Mouse (Mus musculus): ENCODE data around the gene Kntc1. TPM values are rescaled to one million over a fixed set of nuclear protein-coding genes. Genes with fewer than 3 reads are reported as not detected.

Kntc1 gene
- polyA plus RNA-seq, 1 experiment from 2014 or later = 31.0 TPM

DNA sequence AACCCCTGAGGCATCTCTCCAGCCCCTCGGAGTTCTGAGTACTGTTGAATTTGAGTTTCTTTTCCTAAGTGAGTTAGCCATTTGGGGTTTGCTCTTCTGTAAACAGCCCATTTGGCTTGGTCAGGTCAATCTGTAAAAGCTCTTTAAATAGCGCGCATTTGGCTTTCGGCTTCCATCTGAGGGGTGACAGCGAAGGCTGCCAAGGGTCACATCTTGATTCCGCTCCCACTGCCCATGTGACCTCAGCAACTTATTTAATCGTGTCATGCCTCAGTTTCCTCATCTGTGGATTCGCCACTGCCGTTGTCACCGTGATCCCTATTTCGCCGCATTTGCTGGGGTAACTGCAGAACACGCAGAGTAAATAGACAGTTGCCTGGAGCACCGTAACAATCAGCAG lies 94.8 kb downstream of the Kntc1 start:
- peak overlapping the region; percentile 59 for H3K27ac ChIP-seq (ENCODE audit: low read length)

DNA sequence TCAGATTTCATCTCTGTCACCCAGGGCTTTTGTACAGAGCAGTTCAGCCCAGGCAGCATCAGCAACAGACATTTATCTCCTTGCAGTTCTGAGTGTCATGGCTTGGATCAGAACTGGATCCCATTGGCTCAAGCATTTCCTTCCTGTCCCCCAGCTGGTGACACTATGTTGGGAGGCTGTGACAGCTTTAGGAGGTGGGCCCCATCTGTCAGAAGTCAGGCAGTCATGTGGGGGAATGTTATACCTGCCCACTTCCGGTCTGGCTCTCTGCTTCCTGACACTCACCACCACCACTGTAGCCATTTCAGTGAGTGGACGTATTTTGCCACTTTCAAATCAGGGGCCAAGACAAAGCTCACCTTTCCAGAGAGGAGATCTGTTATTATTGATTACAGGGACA lies 101.9 kb downstream of the Kntc1 start:
- no peak overlapping the region for H3K9ac ChIP-seq (ENCODE audit: low read length)
- H3K4me3 ChIP-seq (replicated peaks; ENCODE audit: low read length) = no peak overlapping the region
- no peaks in the 10 kb centered on the region for H3K4me1 ChIP-seq (ENCODE audit: control insufficient read depth, insufficient read depth, low read length)
- no peak overlapping the region for H3K4me2 ChIP-seq (ENCODE audit: low read depth, low read length)
- no peak; the same call in 1 of the 2 replicates for ATAC-seq (ENCODE audit: insufficient read depth, low FRiP score)
- no peaks in the 10 kb centered on the region for H3K9me3 ChIP-seq (replicated peaks; ENCODE audit: control insufficient read depth, low read length)
- H3K27ac ChIP-seq (ENCODE audit: low read length) = no peak overlapping the region
- H3K36me3 ChIP-seq (ENCODE audit: control insufficient read depth, insufficient read depth, low read length) = no peaks in the 10 kb centered on the region
- 35% methylated on average over 2 of the region's 2 CpGs for WGBS
- no peaks in the 10 kb centered on the region for H3K27me3 ChIP-seq (ENCODE audit: control insufficient read depth, insufficient read depth, low read length)

More for the DNA sequence above, 94.8 kb downstream of the Kntc1 start:
- Histone ChIP-seq H3K27me3 (ENCODE audit: control insufficient read depth, insufficient read depth, low read length) (no peaks in the 10 kb centered on the region), H3K4me2 (ENCODE audit: low read depth, low read length) (no peak overlapping the region), H3K4me1 (ENCODE audit: control insufficient read depth, insufficient read depth, low read length) (peaks cover 12% of the 10 kb centered on the region), H3K4me3 (replicated peaks; ENCODE audit: low read length) (no peak overlapping the region), H3K36me3 (ENCODE audit: control insufficient read depth, insufficient read depth, low read length) (no peaks in the 10 kb centered on the region), H3K9me3 (replicated peaks; ENCODE audit: control insufficient read depth, low read length) (no peaks in the 10 kb centered on the region), H3K9ac (ENCODE audit: low read length) (no peak overlapping the region)
- WGBS = 66% methylated on average over 14 of the region's 14 CpGs
- no peak for ATAC-seq (ENCODE audit: insufficient read depth, low FRiP score)

DNA sequence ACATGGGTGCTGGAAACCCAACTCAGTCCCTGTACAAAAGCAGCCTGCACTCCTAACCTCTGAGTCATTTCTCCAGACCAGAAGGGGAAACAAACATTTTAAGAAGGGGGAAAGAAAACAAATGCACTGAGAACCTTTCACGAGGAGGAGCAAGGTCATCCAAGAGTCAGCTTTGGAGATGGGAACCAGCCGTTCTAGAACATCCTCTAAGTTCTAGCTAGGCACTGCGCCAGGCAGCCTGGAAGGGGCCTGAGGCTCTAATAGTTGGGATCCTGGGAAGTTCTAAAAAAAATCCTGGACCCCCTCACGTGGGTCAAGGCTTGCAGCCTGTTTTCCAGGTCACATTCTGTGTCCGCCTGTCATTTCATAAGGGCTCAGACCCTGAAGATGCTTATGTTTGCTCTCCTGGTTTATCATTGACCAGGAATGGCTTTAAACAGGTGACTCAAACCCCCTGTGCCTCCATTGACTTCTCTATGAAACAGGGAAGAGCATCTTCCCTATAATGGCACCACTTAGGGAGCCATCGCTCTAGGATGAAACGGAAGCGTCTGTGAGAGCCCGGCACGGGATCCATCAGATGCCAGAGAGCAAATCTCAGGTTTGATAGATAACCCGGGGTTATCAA lies 104.5 kb downstream of the Kntc1 start:
- 60% methylated on average over 11 of the region's 11 CpGs for WGBS
- Histone ChIP-seq H3K4me1 (ENCODE audit: control insufficient read depth, insufficient read depth, low read length) (no peaks in the 10 kb centered on the region), H3K27me3 (ENCODE audit: control insufficient read depth, insufficient read depth, low read length) (no peaks in the 10 kb centered on the region), H3K27ac (ENCODE audit: low read length) (0 out of 2 replicates have a peak overlapping the region, but pooled peaks have one; percentile 0), H3K9me3 (replicated peaks; ENCODE audit: control insufficient read depth, low read length) (no peaks in the 10 kb centered on the region), H3K36me3 (ENCODE audit: control insufficient read depth, insufficient read depth, low read length) (no peaks in the 10 kb centered on the region), H3K4me3 (replicated peaks; ENCODE audit: low read length) (no peak overlapping the region), H3K9ac (ENCODE audit: low read length) (no peak overlapping the region), H3K4me2 (ENCODE audit: low read depth, low read length) (peak overlapping the region; percentile 31)
- ATAC-seq (ENCODE audit: insufficient read depth, low FRiP score) = no peak; the same call in 1 of the 2 replicates

DNA sequence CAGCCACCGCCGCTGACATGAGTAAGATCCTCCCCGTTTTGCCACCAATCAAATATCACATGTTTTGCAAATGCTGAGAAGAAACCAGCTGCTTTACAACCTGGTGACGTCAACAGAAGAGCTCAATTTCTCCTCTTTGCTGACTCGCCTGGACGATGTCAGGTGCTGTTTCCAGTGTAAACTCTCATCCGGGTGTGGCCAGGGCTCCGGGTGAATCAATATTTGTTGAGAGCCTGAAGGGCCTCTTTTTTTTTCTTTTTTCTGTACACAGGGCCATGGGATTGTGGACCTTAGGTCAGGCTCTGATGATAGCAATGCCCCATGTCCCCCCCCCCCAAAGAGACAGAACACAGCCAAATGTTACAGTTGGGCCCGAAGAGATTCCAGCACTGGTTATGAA lies 105.0 kb downstream of the Kntc1 start:
- Histone ChIP-seq H3K27me3 (ENCODE audit: control insufficient read depth, insufficient read depth, low read length) (no peaks in the 10 kb centered on the region), H3K4me1 (ENCODE audit: control insufficient read depth, insufficient read depth, low read length) (no peaks in the 10 kb centered on the region), H3K4me2 (ENCODE audit: low read depth, low read length) (peak overlapping the region; percentile 31), H3K36me3 (ENCODE audit: control insufficient read depth, insufficient read depth, low read length) (no peaks in the 10 kb centered on the region), H3K4me3 (replicated peaks; ENCODE audit: low read length) (no peak overlapping the region), H3K9me3 (replicated peaks; ENCODE audit: control insufficient read depth, low read length) (no peaks in the 10 kb centered on the region), H3K9ac (ENCODE audit: low read length) (no peak overlapping the region), H3K27ac (ENCODE audit: low read length) (0 out of 2 replicates have a peak overlapping the region, but pooled peaks have one; percentile 0)
- ATAC-seq (ENCODE audit: insufficient read depth, low FRiP score) = peak; percentile 83
- 55% methylated on average over 9 of the region's 9 CpGs for WGBS

DNA sequence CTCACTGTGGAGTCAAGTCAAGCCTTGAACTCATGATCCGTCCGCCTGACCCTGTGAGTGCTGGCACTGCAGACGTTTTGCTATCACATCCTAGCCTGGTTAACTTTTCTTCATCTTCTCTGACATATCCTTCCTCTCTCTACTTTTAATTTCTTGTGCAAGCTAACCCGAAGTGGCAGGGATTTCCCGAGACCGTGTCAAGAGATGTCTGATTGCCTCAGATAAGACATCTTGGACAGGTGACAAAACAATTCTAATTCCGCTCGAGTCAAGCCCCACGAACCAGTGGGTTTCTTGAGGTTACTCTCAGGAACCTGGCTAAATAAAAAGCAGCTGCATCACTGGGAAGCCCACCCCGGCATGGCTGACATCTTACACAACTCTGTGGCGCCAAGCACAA lies 109.3 kb downstream of the Kntc1 start:
- no peak for ATAC-seq (ENCODE audit: insufficient read depth, low FRiP score)
- whole genome bisulfite sequencing = 70% methylated on average over 11 of the region's 11 CpGs
- H3K4me2 ChIP-seq (ENCODE audit: low read depth, low read length) = no peak overlapping the region

DNA sequence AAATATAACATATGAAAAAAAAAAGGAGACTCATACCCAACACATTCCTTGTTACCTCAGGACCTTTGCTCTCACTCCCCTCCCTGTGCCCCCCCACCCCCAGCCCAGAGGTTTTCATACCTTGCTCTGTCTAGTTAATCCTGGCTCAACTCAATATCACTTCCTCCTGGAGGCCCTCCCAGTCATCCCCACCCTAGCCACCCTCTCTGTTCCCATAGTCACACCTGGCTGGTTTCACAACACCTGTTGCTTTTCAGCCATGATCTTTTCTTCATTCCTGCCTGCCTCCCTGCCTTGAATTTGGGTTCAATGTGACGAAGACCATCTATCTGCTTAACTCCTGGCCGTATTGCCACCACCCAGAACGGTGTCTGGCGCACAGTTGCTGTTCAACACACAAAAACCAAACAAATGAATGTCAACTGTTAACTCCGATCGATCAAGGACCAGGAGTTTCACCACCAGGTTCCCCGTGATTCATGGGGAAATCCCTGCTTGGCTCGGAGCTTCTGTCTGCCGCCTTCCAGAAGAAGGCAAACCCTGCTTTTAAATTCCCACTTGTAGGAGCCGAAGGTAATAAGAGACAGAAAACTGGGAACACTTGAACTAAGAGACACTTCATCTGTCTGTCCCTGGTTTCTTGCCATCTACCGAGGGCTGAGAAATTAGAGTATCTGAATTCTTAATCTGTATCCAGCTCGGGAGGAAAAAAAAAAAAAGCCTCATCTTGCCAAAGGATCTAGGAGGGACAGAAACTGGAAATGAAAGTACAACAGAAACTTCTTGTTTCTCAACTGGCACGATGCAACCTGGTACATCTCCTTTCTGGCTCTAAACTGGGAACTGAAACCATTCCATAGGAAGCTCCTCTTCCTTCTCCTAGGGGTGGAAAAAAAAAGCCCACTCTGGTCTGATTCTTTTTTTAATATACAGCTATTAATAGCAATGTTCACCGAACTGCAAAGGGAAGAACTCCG lies 113.1 kb downstream of the Kntc1 start:
- ATAC-seq (ENCODE audit: insufficient read depth, low FRiP score) = peak; percentile 51; the same call in 1 of the 2 replicates
- peak overlapping the region; percentile 44 for H3K9ac ChIP-seq (ENCODE audit: low read length)
- H3K4me1 ChIP-seq (ENCODE audit: control insufficient read depth, insufficient read depth, low read length) = peaks cover 6% of the 10 kb centered on the region; the same call in 1 of the 2 replicates
- no peaks in the 10 kb centered on the region for H3K27me3 ChIP-seq (ENCODE audit: control insufficient read depth, insufficient read depth, low read length)
- 59% methylated on average over 15 of the region's 15 CpGs for WGBS
- H3K9me3 ChIP-seq (replicated peaks; ENCODE audit: control insufficient read depth, low read length) = no peaks in the 10 kb centered on the region
- no peaks in the 10 kb centered on the region for H3K36me3 ChIP-seq (ENCODE audit: control insufficient read depth, insufficient read depth, low read length)
- H3K4me3 ChIP-seq (replicated peaks; ENCODE audit: low read length) = peak overlapping the region; percentile 25
- H3K4me2 ChIP-seq (ENCODE audit: low read depth, low read length) = peak overlapping the region; percentile 40
- peak overlapping the region; percentile 66 for H3K27ac ChIP-seq (ENCODE audit: low read length)

More for the DNA sequence above, 109.3 kb downstream of the Kntc1 start:
- Histone ChIP-seq H3K4me3 (replicated peaks; ENCODE audit: low read length) (no peak overlapping the region), H3K9ac (ENCODE audit: low read length) (no peak overlapping the region), H3K27ac (ENCODE audit: low read length) (no peak overlapping the region), H3K9me3 (replicated peaks; ENCODE audit: control insufficient read depth, low read length) (no peaks in the 10 kb centered on the region), H3K36me3 (ENCODE audit: control insufficient read depth, insufficient read depth, low read length) (no peaks in the 10 kb centered on the region), H3K4me1 (ENCODE audit: control insufficient read depth, insufficient read depth, low read length) (peaks cover 6% of the 10 kb centered on the region; the same call in 1 of the 2 replicates), H3K27me3 (ENCODE audit: control insufficient read depth, insufficient read depth, low read length) (no peaks in the 10 kb centered on the region)

DNA sequence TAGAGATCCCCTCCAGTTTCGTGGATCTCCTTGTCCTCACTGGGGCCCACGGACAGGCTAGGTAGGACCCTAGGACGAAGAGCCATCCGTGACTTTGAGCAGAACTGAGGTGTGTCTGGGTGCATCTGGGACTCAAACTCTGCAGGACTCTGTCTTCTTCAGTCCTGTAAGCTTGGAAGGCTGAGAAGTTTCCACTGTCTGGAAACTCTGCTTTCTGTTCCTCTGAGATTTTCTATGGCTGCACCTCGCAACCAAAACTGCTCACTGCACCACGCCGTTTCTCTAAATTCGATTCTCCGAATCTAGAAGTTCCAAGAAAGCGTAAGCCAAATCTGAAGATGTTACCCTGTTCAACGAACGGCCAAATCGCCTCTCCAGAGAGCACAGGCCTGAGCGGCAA lies 114.4 kb downstream of the Kntc1 start:
- Histone ChIP-seq H3K36me3 (ENCODE audit: control insufficient read depth, insufficient read depth, low read length) (no peaks in the 10 kb centered on the region), H3K4me2 (ENCODE audit: low read depth, low read length) (no peak overlapping the region), H3K9me3 (replicated peaks; ENCODE audit: control insufficient read depth, low read length) (no peaks in the 10 kb centered on the region), H3K27me3 (ENCODE audit: control insufficient read depth, insufficient read depth, low read length) (no peaks in the 10 kb centered on the region), H3K4me1 (ENCODE audit: control insufficient read depth, insufficient read depth, low read length) (peaks cover 6% of the 10 kb centered on the region; the same call in 1 of the 2 replicates), H3K4me3 (replicated peaks; ENCODE audit: low read length) (peak overlapping the region; percentile 25; the same call in 1 of the 2 replicates), H3K9ac (ENCODE audit: low read length) (no peak overlapping the region), H3K27ac (ENCODE audit: low read length) (no peak overlapping the region)
- 88% methylated on average over 14 of the region's 14 CpGs for WGBS
- ATAC-seq (ENCODE audit: insufficient read depth, low FRiP score) = no peak

DNA sequence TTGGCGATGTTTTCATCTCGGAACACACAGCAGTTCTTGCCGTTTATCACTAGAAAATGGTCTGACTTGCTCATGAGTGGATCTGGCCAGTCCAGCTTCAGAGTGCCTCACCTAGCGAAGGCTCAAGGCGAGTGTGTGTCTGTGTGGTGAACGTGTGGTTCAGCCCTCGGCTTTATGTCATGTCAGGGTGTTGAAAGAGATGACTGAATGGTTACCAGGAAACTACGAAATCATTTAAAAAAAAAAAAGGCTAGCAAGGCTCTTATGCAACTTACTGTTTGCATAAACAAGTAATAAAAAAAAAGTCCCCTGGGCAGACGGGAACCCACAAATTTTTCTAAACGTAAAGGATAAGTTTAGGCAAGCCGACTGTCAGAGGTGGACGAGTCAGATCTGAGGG lies 115.8 kb downstream of the Kntc1 start, which contains the start of gene Hcar2:
Gene Hcar2 (minus strand): TSS at position 135 of the 400 bp plus-strand sequence.
- no peak within 1 kb of the TSS for H3K9ac ChIP-seq (ENCODE audit: low read length)

More for the DNA sequence above, 115.8 kb downstream of the Kntc1 start, which contains the start of gene Hcar2:
- Histone ChIP-seq H3K4me3 (replicated peaks; ENCODE audit: low read length) (no peak within 1 kb of the TSS), H3K27me3 (ENCODE audit: control insufficient read depth, insufficient read depth, low read length) (no peaks in the 10 kb centered on the region), H3K9me3 (replicated peaks; ENCODE audit: control insufficient read depth, low read length) (no peaks in the 10 kb centered on the region), H3K4me2 (ENCODE audit: low read depth, low read length) (no peak within 1 kb of the TSS), H3K4me1 (ENCODE audit: control insufficient read depth, insufficient read depth, low read length) (peaks cover 4% of the 10 kb centered on the region; the same call in 1 of the 2 replicates), H3K36me3 (ENCODE audit: control insufficient read depth, insufficient read depth, low read length) (no peaks in the 10 kb centered on the region), H3K27ac (ENCODE audit: low read length) (peak within 1 kb of the TSS; percentile 52; the same call in 1 of the 2 replicates)
- ATAC-seq (ENCODE audit: insufficient read depth, low FRiP score) = no peak
- 56% methylated on average over 12 of the region's 12 CpGs for WGBS
